Mouse (Mus musculus) testis, adult 2 months (tissue): ENCODE results near the gene Nfkbia.

Experiments
- CTCF ChIP-seq: fragments of 200-500 bp; IDR thresholded peaks from 2 replicates; pipeline ENCODE4 v1.5.1; 2012; ENCODE audit warnings: low read depth, mild to moderate bottlenecking, inconsistent platforms, low read length, moderate library complexity; ENCODE audit not compliant: control insufficient read depth, insufficient read depth, insufficient replicate concordance
- POLR2A ChIP-seq: fragments of 200-500 bp; IDR thresholded peaks from 2 replicates; pipeline ENCODE4 v1.6.1; 2012; ENCODE audit warnings: low read depth, mild to moderate bottlenecking, inconsistent platforms, low read length, moderate library complexity; ENCODE audit not compliant: control insufficient read depth

DNA sequence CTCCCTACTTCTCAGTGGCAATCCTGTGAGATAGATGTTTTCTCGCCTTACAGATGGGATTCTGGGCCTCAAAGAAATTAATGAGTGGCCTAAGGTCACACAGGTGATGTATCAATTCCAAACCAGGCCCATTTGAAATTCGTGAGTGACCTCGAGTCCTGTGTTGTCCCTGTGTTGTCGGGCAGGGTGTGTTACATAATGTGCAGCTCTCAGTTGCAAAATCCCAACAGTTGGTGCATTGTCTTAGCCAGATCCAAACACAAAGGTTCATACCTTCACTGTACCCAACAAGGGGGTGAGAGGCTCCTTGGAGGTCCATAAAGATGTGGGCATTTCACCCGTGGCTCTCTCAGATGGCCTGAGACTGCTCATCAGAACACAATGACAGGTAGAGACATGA lies 52.0 kb downstream of the Nfkbia start:
- no peak for TF ChIP-seq CTCF
- TF ChIP-seq POLR2A, result no peak
